Comparison of ENCODE assay signal across 9 mouse cellular contexts in genomic region chr4:49059402-49060381, GRCm38 (mm10). TPM values are rescaled to one million over a fixed set of nuclear protein-coding genes. Genes with fewer than 3 reads are reported as not detected.
DNase-seq lines count a peak whose midpoint lies in the region; ATAC-seq and TF ChIP-seq lines count a peak whose summit lies in the region.
"Had no signal": no experiment of that assay in that cellular context is flagged by ENCODE, and none has a peak within 500 bp of the region (broad histone marks: within the 10 kb centered on the region; RNA-seq: fewer than 3 reads in every experiment).

No protein-coding gene starts in this region.

- peak; percentile 29 to 35 for DNase-seq in adrenal gland, postnatal 36 days
- peak; percentile 66 for DNase-seq in forebrain, embryonic 11.5 days (ENCODE audit: low spot score)
- peak; percentile 39 to 48 for DNase-seq in left cerebral cortex, adult 8-10 months (ENCODE audit: low spot score in 2 of 2)
- peak; percentile 86 for DNase-seq in midbrain, embryonic 14.5 days
- DNase-seq in spleen, adult 12 weeks (ENCODE audit: low spot score) = no peak

- H3K27ac ChIP-seq in ES-Bruce4 (ENCODE audit: insufficient read depth, low read length) = no peak overlapping the region
- no peak overlapping the region for H3K27ac ChIP-seq in forebrain, embryonic 11.5 days (ENCODE audit: low read depth, low read length)
- H3K27ac ChIP-seq in hindbrain, embryonic 16.5 days (ENCODE audit: low read depth, low read length) = peak overlapping the region; percentile 88
- peak overlapping the region; percentile 93 for H3K27ac ChIP-seq in midbrain, embryonic 14.5 days (replicated peaks; ENCODE audit: low read depth, low read length)
- H3K27ac ChIP-seq in testis, adult 2 months (ENCODE audit: control insufficient read depth, insufficient read depth, low read depth, low read length) = no peak overlapping the region

- no peaks in the 10 kb centered on the region for H3K9me3 ChIP-seq in ES-Bruce4 (replicated peaks; ENCODE audit: control insufficient read depth, insufficient read depth, low read length, poor library complexity, severe bottlenecking)
- no peaks in the 10 kb centered on the region for H3K9me3 ChIP-seq in forebrain, embryonic 11.5 days (ENCODE audit: control insufficient read depth, low read length)
- H3K9me3 ChIP-seq in hindbrain, embryonic 16.5 days (ENCODE audit: control insufficient read depth, low read length) = no peaks in the 10 kb centered on the region
- no peaks in the 10 kb centered on the region for H3K9me3 ChIP-seq in midbrain, embryonic 14.5 days (ENCODE audit: control insufficient read depth, low read length)

- TF ChIP-seq POLR2A in ES-Bruce4 (IDR thresholded peaks at IDR 0.05; ENCODE audit: insufficient read depth, low read length) = no peak
- TF ChIP-seq POLR2A in testis, adult 2 months (IDR thresholded peaks at IDR 0.05; ENCODE audit: control insufficient read depth, low read depth, low read length) = no peak

- no peaks in the 10 kb centered on the region for H3K4me1 ChIP-seq in ES-Bruce4 (ENCODE audit: control insufficient read depth, insufficient read depth, low read length)
- peaks cover 4% of the 10 kb centered on the region; the same call in 1 of the 2 replicates for H3K4me1 ChIP-seq in forebrain, embryonic 11.5 days (replicated peaks; ENCODE audit: control insufficient read depth, insufficient read depth, low read length)
- H3K4me1 ChIP-seq in hindbrain, embryonic 16.5 days (ENCODE audit: control insufficient read depth, insufficient read depth, low read depth, low read length) = peaks cover 13% of the 10 kb centered on the region
- H3K4me1 ChIP-seq in midbrain, embryonic 14.5 days (ENCODE audit: control insufficient read depth, insufficient read depth, low read length) = peaks cover 34% of the 10 kb centered on the region
- H3K4me1 ChIP-seq in testis, adult 2 months (ENCODE audit: control insufficient read depth, insufficient read depth, low read length) = peaks cover 7% of the 10 kb centered on the region; the same call in 1 of the 2 replicates

- peak overlapping the region; percentile 68 for H3K4me3 ChIP-seq in ES-Bruce4 (ENCODE audit: low read depth, low read length)
- peak overlapping the region; percentile 61 for H3K4me3 ChIP-seq in forebrain, embryonic 11.5 days (ENCODE audit: low read depth, low read length)
- peak overlapping the region; percentile 69 for H3K4me3 ChIP-seq in hindbrain, embryonic 16.5 days (ENCODE audit: low read length)
- H3K4me3 ChIP-seq in midbrain, embryonic 14.5 days (replicated peaks; ENCODE audit: low read depth, low read length) = peak overlapping the region; percentile 82
- peak overlapping the region; percentile 46 for H3K4me3 ChIP-seq in testis, adult 2 months (ENCODE audit: control insufficient read depth, low read depth, low read length)
- H3K4me3 ChIP-seq: myocyte had no signal

- no peaks in the 10 kb centered on the region for H3K36me3 ChIP-seq in ES-Bruce4 (ENCODE audit: control insufficient read depth, insufficient read depth, low read length, poor library complexity, severe bottlenecking)
- no peaks in the 10 kb centered on the region for H3K36me3 ChIP-seq in forebrain, embryonic 11.5 days (ENCODE audit: control insufficient read depth, insufficient read depth, low read length)
- H3K36me3 ChIP-seq in hindbrain, embryonic 16.5 days (ENCODE audit: control insufficient read depth, insufficient read depth, low read length) = no peaks in the 10 kb centered on the region
- no peaks in the 10 kb centered on the region for H3K36me3 ChIP-seq in midbrain, embryonic 14.5 days (ENCODE audit: control insufficient read depth, insufficient read depth, low read length)
- H3K36me3 ChIP-seq in testis, adult 2 months (ENCODE audit: control insufficient read depth, insufficient read depth, low read length) = no peaks in the 10 kb centered on the region

- H3K9ac ChIP-seq in ES-Bruce4 (ENCODE audit: low read depth, poor library complexity, severe bottlenecking) = peak overlapping the region; percentile 19
- H3K9ac ChIP-seq in forebrain, embryonic 11.5 days (ENCODE audit: low read length) = peak overlapping the region; percentile 67
- H3K9ac ChIP-seq in hindbrain, embryonic 16.5 days (ENCODE audit: low read depth, low read length) = peak overlapping the region; percentile 85
- H3K9ac ChIP-seq in midbrain, embryonic 14.5 days (replicated peaks; ENCODE audit: low read length) = peak overlapping the region; percentile 85

- under 1% methylated on average over 62 of the region's 62 CpGs for WGBS in forebrain, embryonic 11.5 days
- under 1% methylated on average over 62 of the region's 62 CpGs for WGBS in hindbrain, embryonic 16.5 days
- under 1% methylated on average over 62 of the region's 62 CpGs for WGBS in midbrain, embryonic 14.5 days

- no peak for TF ChIP-seq EP300 in ES-Bruce4 (IDR thresholded peaks at IDR 0.05; ENCODE audit: insufficient read depth, low read depth, low read length)

- peak; percentile 77 for ATAC-seq in forebrain, embryonic 11.5 days (replicated peaks; ENCODE audit: low FRiP score)
- ATAC-seq in hindbrain, embryonic 16.5 days = peak; percentile 91
- ATAC-seq in midbrain, embryonic 14.5 days (ENCODE audit: low FRiP score, low TSS enrichment) = peak; percentile 86

- TF ChIP-seq CTCF in ES-Bruce4 (IDR thresholded peaks at IDR 0.05; ENCODE audit: low read depth, low read length) = no peak
- TF ChIP-seq CTCF in testis, adult 2 months (IDR thresholded peaks at IDR 0.05; ENCODE audit: control insufficient read depth, insufficient read depth, insufficient replicate concordance, low read depth, low read length) = no peak

- no peaks in the 10 kb centered on the region; the same call in none of the 2 replicates for H3K27me3 ChIP-seq in ES-Bruce4 (ENCODE audit: control insufficient read depth, insufficient read depth, low read length, poor library complexity, severe bottlenecking)
- H3K27me3 ChIP-seq in forebrain, embryonic 11.5 days (ENCODE audit: control insufficient read depth, insufficient read depth, low read length) = no peaks in the 10 kb centered on the region; the same call in 1 of the 2 replicates
- no peaks in the 10 kb centered on the region for H3K27me3 ChIP-seq in hindbrain, embryonic 16.5 days (replicated peaks; ENCODE audit: control insufficient read depth, insufficient read depth, low read length)
- no peaks in the 10 kb centered on the region for H3K27me3 ChIP-seq in midbrain, embryonic 14.5 days (ENCODE audit: control insufficient read depth, insufficient read depth, low read length)
- H3K27me3 ChIP-seq in testis, adult 2 months (ENCODE audit: control insufficient read depth, insufficient read depth, low read length) = 0 out of 2 replicates have a peak, but pooled peaks cover 2% of the 10 kb centered on the region

- H3K4me2 ChIP-seq in forebrain, embryonic 11.5 days (ENCODE audit: low read depth, low read length, severe bottlenecking) = peak overlapping the region; percentile 85
- peak overlapping the region; percentile 75 for H3K4me2 ChIP-seq in hindbrain, embryonic 16.5 days (ENCODE audit: low read length)
- H3K4me2 ChIP-seq in midbrain, embryonic 14.5 days (ENCODE audit: low read length) = peak overlapping the region; percentile 67

RNA-seq across cellular contexts. Expression of gene Plppr1, which starts 0.6 kb away (rescaled TPM):
- polyA plus RNA-seq in ES-Bruce4 (2011; ENCODE audit: insufficient read depth, insufficient read length, low read depth, missing spikeins) = 0.29 TPM in 1 of 2 replicates, not detected in the other
- under 1 TPM in 1 of 2 experiments, not detected in 1; 0.10 TPM for total RNA-seq in adrenal gland, postnatal 36 days (2021)
- polyA plus RNA-seq in forebrain, embryonic 11.5 days (2014; fragmentation: Nextera tagmentation; extraction: Ambion mirVana) = 9.3 and 10.1 TPM in 2 replicates
- 67.3 and 69.8 TPM in 2 replicates for polyA plus RNA-seq in hindbrain, embryonic 16.5 days (2015; fragmentation: Nextera tagmentation; extraction: Ambion mirVana)
- 10 to 100 TPM; 14.4 to 16.5 (median 15.5) TPM for total RNA-seq in left cerebral cortex, adult 8-10 months (2022)
- polyA plus RNA-seq in midbrain, embryonic 14.5 days (2014; fragmentation: Nextera tagmentation; extraction: Ambion mirVana) = 57.2 and 60.8 TPM in 2 replicates
- polyA plus RNA-seq in testis, adult 2 months (2012; rRNA removed) = not detected in 2 replicates
- polyA plus RNA-seq: myocyte had no signal

Comparison
In these comparisons a context has a peak if more than half of its experiments do, and no peak if none do; other contexts are left out.
1. H3K27ac ChIP-seq: peak in hindbrain, embryonic 16.5 days (single experiment) and midbrain, embryonic 14.5 days (single experiment); none in ES-Bruce4 (single experiment), forebrain, embryonic 11.5 days (single experiment) and testis, adult 2 months (single experiment).
2. H3K9ac ChIP-seq: peak in every context shown above with its lines; median percentile 85 in hindbrain, embryonic 16.5 days; 85 in midbrain, embryonic 14.5 days; 67 in forebrain, embryonic 11.5 days; 19 in ES-Bruce4.
3. Peak in every context shown above with its lines, with median percentiles within 50 percentile points of each other: H3K4me3 ChIP-seq, ATAC-seq and H3K4me2 ChIP-seq.